Mouse (Mus musculus): ENCODE results near the gene Mvb12a.

Mvb12a gene

GRCm38 (mm10) chr8:71569366-71570290 lies 26.9 kb downstream of the Mvb12a start:
- TF ChIP-seq GATA4 (IDR thresholded peaks at IDR 0.05; ENCODE audit: insufficient replicate concordance, low read length), result no peak

GRCm38 (mm10) chr8:71570291-71570954 lies 27.7 kb downstream of the Mvb12a start:
- no peak for TF ChIP-seq GATA4 (IDR thresholded peaks at IDR 0.05; ENCODE audit: insufficient replicate concordance, low read length)

DNA sequence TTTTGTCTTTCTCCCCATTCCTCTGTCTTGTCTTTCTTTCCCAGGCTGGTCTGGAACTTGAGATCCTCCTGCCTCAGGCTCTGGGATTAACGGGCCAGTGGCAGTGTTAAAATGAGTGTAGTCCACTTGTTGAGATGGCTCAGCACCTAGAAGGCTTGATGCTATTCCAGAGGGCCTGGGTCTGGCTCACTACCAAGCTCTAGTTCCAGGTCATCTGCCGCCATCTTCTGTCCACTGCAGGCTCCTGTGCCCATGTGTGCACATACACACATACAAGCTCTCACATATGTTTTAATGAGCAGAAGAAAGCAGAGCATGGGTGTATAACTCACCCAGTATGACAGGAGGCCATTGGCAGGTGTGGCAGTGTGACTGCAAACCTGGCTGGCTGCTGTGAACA lies 29.4 kb downstream of the Mvb12a start:
- no peak for TF ChIP-seq GATA4 (IDR thresholded peaks at IDR 0.05; ENCODE audit: insufficient replicate concordance, low read length)

DNA sequence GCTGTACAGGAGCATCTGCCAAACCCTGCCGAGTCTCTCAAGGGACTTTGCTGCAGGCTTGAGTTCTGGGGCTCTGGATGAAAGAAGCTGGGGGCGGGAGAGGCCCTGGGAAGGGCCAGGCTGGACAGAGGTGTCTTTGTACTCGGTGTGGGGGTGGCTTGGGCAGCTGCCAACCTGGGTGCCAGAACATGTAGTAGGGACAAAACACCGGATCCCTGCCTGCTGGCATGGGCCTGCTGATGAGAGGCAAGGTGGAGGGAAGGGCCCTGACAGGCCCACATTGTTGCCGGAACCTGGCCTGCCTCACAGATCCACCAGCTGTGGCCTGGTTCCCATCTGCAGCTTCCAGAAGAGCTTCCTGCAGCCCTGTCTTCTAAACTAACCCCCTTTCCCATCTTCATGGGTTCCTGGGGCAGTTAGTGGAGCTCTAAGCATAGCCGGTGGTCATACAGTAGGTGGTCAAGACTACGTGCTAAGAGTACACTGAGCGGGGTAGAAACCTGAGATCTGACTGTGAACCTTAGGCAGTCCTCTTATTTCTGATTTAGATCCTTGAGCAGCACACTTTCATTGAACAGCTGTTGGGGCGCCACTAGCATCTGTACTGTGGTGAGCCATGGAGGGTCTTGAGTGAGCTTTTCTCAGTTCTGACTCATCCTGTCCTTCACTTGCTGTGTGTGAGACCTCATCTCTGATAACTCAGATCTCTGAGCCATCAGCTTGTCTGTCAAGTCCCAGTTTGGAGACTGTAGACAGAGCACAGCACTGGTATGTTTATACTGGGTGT lies 30.3 kb downstream of the Mvb12a start:
- no peak for TF ChIP-seq GATA4 (IDR thresholded peaks at IDR 0.05; ENCODE audit: insufficient replicate concordance, low read length)

DNA sequence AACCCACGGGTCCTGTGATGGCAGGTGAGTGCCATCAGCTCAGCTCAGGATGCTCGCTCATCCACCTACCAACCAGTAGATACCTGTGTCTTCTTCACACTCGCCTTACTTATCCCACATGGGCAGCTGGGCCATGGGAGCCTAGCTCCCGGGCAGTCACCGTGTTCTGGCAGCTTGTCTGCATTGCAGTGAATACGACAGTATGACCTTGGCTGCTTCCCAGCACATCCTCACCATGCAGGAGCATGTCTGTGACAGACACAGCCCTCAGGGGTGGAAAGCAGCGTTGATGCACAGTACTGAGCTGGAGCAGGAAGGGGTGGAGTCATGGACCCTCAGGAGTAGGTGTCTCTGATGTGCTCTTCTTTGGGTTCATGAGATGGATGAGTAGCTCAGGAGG lies 31.7 kb downstream of the Mvb12a start:
- no peak for TF ChIP-seq GATA4 (IDR thresholded peaks at IDR 0.05; ENCODE audit: insufficient replicate concordance, low read length)

- no peak for TF ChIP-seq GATA4 (IDR thresholded peaks at IDR 0.05; ENCODE audit: insufficient replicate concordance, low read length)
Measured at GRCm38 (mm10) chr8:71575020-71575419, 32.3 kb downstream of the Mvb12a start.

DNA sequence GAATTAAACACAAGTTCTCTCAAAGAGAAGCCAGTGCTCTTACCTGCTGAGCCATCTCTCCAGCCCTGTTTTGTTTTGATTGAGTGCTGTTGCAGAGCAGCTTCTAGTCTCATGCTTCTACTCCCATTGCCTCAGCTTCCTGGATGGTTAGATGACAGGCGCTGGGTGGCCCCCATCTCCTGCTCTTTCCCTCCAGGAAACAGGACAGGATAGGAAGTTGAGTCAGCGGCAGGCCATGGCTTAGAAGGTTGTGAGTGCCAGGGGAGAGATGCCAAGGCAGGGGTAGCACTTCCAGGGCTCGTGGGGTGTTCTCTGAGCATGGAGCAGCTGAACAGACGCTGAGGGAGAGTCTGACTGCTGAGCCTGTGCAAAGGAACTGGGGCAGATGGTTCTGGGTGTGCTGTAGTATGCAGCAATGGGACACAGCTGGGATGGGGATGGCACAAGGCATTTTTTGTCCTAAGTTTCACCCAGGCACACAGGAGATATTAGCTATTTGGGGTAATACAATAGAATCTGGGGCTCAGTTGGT lies 35.2 kb downstream of the Mvb12a start:
- no peak for TF ChIP-seq GATA4 (IDR thresholded peaks at IDR 0.05; ENCODE audit: insufficient replicate concordance, low read length)

GRCm38 (mm10) chr8:71579009-71579408 lies 36.3 kb downstream of the Mvb12a start:
- no peak for TF ChIP-seq GATA4 (IDR thresholded peaks at IDR 0.05; ENCODE audit: insufficient replicate concordance, low read length)

DNA sequence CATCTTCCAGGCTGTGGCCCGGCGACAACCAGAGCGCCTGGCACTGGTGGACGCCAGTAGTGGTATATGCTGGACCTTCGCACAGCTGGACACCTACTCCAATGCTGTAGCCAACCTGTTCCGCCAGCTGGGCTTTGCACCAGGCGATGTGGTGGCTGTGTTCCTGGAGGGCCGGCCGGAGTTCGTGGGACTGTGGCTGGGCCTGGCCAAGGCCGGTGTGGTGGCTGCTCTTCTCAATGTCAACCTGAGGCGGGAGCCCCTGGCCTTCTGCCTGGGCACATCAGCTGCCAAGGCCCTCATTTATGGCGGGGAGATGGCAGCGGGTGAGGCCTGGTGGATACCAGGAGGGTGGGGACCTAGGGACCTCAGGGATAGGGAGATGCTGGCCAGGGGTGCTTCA lies 36.8 kb downstream of the Mvb12a start:
- no peak for TF ChIP-seq GATA4 (IDR thresholded peaks at IDR 0.05; ENCODE audit: insufficient replicate concordance, low read length)

GRCm38 (mm10) chr8:71580201-71580600 lies 37.5 kb downstream of the Mvb12a start:
- no peak for TF ChIP-seq GATA4 (IDR thresholded peaks at IDR 0.05; ENCODE audit: insufficient replicate concordance, low read length)

- no peak for TF ChIP-seq GATA4 (IDR thresholded peaks at IDR 0.05; ENCODE audit: insufficient replicate concordance, low read length)
Measured at GRCm38 (mm10) chr8:71586891-71587290, 44.2 kb downstream of the Mvb12a start.

DNA sequence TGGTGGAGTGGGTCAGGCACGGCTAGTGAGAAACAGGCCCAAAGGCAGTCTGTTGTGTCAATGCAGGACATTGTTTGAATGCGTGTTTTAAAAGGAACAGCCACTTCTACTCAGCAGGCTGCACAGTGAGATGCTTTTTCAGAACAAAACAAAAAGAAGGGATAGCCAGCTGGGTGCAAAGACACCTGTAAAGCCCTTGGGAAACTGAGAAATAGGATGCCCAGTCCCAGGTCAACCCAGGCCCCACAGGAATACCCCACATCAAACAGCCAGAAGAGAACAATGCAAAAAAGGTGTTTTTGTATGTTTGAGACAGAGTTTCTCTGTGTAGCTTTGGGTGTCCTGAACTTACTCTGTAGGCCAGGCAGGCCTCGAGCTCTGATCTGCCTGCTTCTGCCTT lies 46.0 kb downstream of the Mvb12a start:
- no peak for TF ChIP-seq GATA4 (IDR thresholded peaks at IDR 0.05; ENCODE audit: insufficient replicate concordance, low read length)

DNA sequence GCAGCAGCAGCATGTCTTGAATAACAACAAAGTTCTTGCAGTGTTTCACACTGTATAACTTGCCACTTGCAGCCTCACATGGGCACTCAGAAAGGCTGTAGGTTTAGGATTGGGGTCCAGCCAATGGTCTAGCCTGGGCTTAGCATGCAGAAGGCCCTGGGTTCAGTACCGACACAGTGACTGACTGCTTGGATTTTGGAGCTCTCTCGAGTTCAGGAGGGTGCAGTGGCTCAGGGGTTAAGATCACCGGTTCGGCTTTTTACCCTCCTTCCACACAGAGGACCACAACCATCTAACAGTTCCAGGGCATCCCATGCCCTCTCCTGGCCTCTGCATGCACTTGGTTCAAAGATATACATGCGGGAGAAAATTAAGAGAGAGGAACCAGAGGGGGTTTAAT lies 48.3 kb downstream of the Mvb12a start:
- TF ChIP-seq GATA4 (IDR thresholded peaks at IDR 0.05; ENCODE audit: insufficient replicate concordance, low read length), result no peak

GRCm38 (mm10) chr8:71591471-71592373 lies 49.0 kb downstream of the Mvb12a start, which contains the start of gene Pgls:
TSS of gene Pgls (plus strand) at chr8:71592176.
- TF ChIP-seq GATA4 (IDR thresholded peaks at IDR 0.05; ENCODE audit: insufficient replicate concordance, low read length), result no peak

Measured in liver, adult (tissue).